In the genomic region with DNA sequence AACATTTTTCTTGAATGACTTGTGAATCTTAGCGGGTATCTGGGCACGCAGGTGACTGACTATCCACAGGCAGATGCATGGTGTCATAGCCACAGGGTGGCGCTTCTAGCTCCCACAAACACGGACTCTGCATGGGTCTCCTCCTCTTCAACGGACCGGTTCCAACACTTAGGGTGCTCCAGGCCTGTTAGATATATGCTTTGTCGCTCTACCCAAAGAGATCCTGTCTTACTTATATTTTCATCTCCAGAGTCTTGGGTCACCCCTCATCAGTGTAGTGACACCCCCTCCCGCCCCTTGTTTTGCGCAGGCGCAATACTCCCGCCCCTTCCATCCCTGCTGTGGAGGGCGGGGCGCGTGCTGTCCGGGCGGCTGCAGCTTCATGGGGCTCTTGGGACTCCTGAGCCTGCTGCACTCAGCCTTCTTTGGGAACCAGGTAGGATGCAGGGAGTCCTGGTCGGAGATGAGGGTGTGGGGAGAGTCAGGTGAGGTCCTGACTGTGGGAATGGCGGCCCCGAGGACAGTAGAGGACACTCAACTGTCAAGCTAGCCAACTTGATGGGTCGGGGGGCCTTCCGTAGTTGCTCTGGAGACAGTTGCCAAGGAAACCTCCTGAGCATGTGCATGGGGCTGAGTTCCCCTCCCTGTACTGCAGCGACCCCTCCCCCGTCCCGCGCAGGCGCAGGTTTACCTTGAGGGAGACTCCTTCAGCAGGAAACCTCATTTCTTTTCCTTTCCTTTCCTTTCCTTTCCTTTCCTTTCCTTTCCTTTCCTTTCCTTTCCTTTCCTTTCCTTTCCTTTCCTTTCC, we compare ENCODE assay signal across 8 mouse cellular contexts. TPM values are rescaled to one million over a fixed set of nuclear protein-coding genes. Genes with fewer than 3 reads are reported as not detected.
DNase-seq lines count a peak whose midpoint lies in the region; ATAC-seq and TF ChIP-seq lines count a peak whose summit lies in the region.

Apc2 (plus strand) TSS at position 360 of the 808 bp plus-strand sequence.

- peak; percentile 53 to 77 (median 76) for TF ChIP-seq CTCF in MEL (IDR thresholded peaks at IDR 0.05 in 2 of 3, conservative IDR thresholded peaks at IDR 0.05 in 1 of 3; ENCODE audit: control insufficient read depth in 1 of 3, insufficient read depth in 1 of 3, low read depth in 2 of 3, low read length in 3 of 3, poor library complexity in 1 of 3, severe bottlenecking in 1 of 3)
- peak; percentile 73 for TF ChIP-seq CTCF in lung, embryonic 14.5 days (IDR thresholded peaks at IDR 0.05; ENCODE audit: low read depth)
- peak; percentile 73 for TF ChIP-seq CTCF in olfactory bulb, adult 2 months (IDR thresholded peaks at IDR 0.05; ENCODE audit: insufficient read depth, low read depth, low read length)

- no peaks in the 10 kb centered on the region for H3K9me3 ChIP-seq in MEL (replicated peaks; ENCODE audit: insufficient read depth, low read length)
- H3K9me3 ChIP-seq in lung, embryonic 14.5 days (ENCODE audit: low read depth, low read length): no peaks in the 10 kb centered on the region

- H3K9ac ChIP-seq in MEL (ENCODE audit: control insufficient read depth, low read depth, low read length, poor library complexity, severe bottlenecking): peak within 1 kb of the TSS; percentile 98; the same call in 1 of the 2 replicates
- peak within 1 kb of the TSS; percentile 19; the same call in 1 of the 2 replicates for H3K9ac ChIP-seq in lung, embryonic 14.5 days

- peak; percentile 84 for DNase-seq in MEL (ENCODE audit: low read depth, low spot score)
- DNase-seq in cerebellum, adult 8-10 months: peak; percentile 86
- DNase-seq in forelimb bud, embryonic 11.5 days (ENCODE audit: low read depth, low spot score): peak; percentile 60
- DNase-seq in layer of hippocampus, adult 8-10 months (ENCODE audit: low spot score in 2 of 2): peak; percentile 75 to 80
- peak; percentile 74 for DNase-seq in lung, embryonic 14.5 days
- peak; percentile 37 to 47 for DNase-seq in thymus, adult 18-20 months

- H3K79me2 ChIP-seq in MEL (ENCODE audit: control insufficient read depth, insufficient read depth, low read length, poor library complexity): peaks cover 19% of the 10 kb centered on the region

- peak; percentile 59 to 63 for ATAC-seq in hematopoietic stem cell, adult 5-6 weeks (replicated peaks in 1 of 2; ENCODE audit: insufficient read depth in 1 of 2, low FRiP score in 2 of 2, low TSS enrichment in 1 of 2, low read depth in 1 of 2, poor library complexity in 2 of 2, severe bottlenecking in 2 of 2)
- peak; percentile 28 for ATAC-seq in lung, embryonic 14.5 days (ENCODE audit: insufficient read depth)

- peaks cover 6 to 9% of the 10 kb centered on the region in 2 experiments; a peak in 3 of 4 replicates for H3K36me3 ChIP-seq in MEL (ENCODE audit: control insufficient read depth in 1 of 2, insufficient read depth in 2 of 2, low read length in 2 of 2)
- peaks cover 25% of the 10 kb centered on the region for H3K36me3 ChIP-seq in lung, embryonic 14.5 days (ENCODE audit: insufficient read depth)

- no peak within 1 kb of the TSS; a peak in 1 of 4 replicates for H3K4me3 ChIP-seq in MEL (ENCODE audit: control insufficient read depth in 1 of 2, insufficient read depth in 1 of 2, low read depth in 2 of 2, low read length in 2 of 2)
- H3K4me3 ChIP-seq in lung, embryonic 14.5 days (ENCODE audit: low read depth, low read length): peak within 1 kb of the TSS; percentile 17
- peak within 1 kb of the TSS; percentile 77 for H3K4me3 ChIP-seq in olfactory bulb, adult 2 months (ENCODE audit: insufficient read depth, low read depth, low read length)

- TF ChIP-seq RAD21 in MEL (IDR thresholded peaks at IDR 0.05; ENCODE audit: low read depth, low read length): peak; percentile 48

- H3K4me2 ChIP-seq in lung, embryonic 14.5 days: peak within 1 kb of the TSS; percentile 53

- 1% methylated on average over 26 of the region's 26 CpGs for WGBS in lung, embryonic 14.5 days
- 1% methylated on average over 26 of the region's 26 CpGs for WGBS in olfactory bulb, adult 2 months

- H3K4me1 ChIP-seq in MEL (ENCODE audit: control insufficient read depth in 1 of 2, insufficient read depth in 2 of 2, low read length in 2 of 2): peaks cover 0 to 23% of the 10 kb centered on the region in 2 experiments; a peak in 2 of 4 replicates
- no peaks in the 10 kb centered on the region for H3K4me1 ChIP-seq in lung, embryonic 14.5 days (ENCODE audit: insufficient read depth)
- H3K4me1 ChIP-seq in olfactory bulb, adult 2 months (ENCODE audit: control insufficient read depth, insufficient read depth, low read length): peaks cover 56% of the 10 kb centered on the region

- TF ChIP-seq EP300 in MEL (IDR thresholded peaks at IDR 0.05; ENCODE audit: low read depth in 1 of 2, low read length in 2 of 2): no peak

- 0 out of 2 replicates have a peak within 1 kb of the TSS, but pooled peaks have one; percentile 1 for H3K27ac ChIP-seq in MEL (ENCODE audit: control insufficient read depth, low read depth, low read length)
- H3K27ac ChIP-seq in lung, embryonic 14.5 days (ENCODE audit: low read depth): no peak within 1 kb of the TSS
- H3K27ac ChIP-seq in olfactory bulb, adult 2 months (ENCODE audit: insufficient read depth, low read depth, low read length): peak within 1 kb of the TSS; percentile 80

- no peak for TF ChIP-seq POLR2A in MEL (IDR thresholded peaks at IDR 0.05; ENCODE audit: control insufficient read depth in 1 of 2, insufficient read depth in 1 of 2, low read depth in 1 of 2, low read length in 2 of 2, poor library complexity in 1 of 2)
- TF ChIP-seq POLR2A in olfactory bulb, adult 2 months (IDR thresholded peaks at IDR 0.05; ENCODE audit: insufficient read depth, low read depth, low read length): peak; percentile 33; the same call in 1 of the 2 replicates

- no peaks in the 10 kb centered on the region for H3K27me3 ChIP-seq in MEL (ENCODE audit: control insufficient read depth in 1 of 2, insufficient read depth in 2 of 2, low read length in 2 of 2)
- H3K27me3 ChIP-seq in lung, embryonic 14.5 days (ENCODE audit: insufficient read depth, low read length): peaks cover 42% of the 10 kb centered on the region

TF ChIP-seq in MEL, 35 proteins besides CTCF, POLR2A, EP300 and RAD21:
- TF ChIP-seq POLR2AphosphoS5 (IDR thresholded peaks at IDR 0.05; ENCODE audit: borderline replicate concordance, low read depth, low read length): no peak
- TF ChIP-seq USF2 (IDR thresholded peaks at IDR 0.05; ENCODE audit: borderline replicate concordance in 1 of 2, insufficient read depth in 1 of 2, low read depth in 1 of 2, low read length in 2 of 2): no peak
- TF ChIP-seq NRF1 (IDR thresholded peaks at IDR 0.05; ENCODE audit: insufficient read depth, low read depth, low read length, poor library complexity, severe bottlenecking): peak; percentile 53; the same call in 1 of the 2 replicates
- TF ChIP-seq MYC (IDR thresholded peaks at IDR 0.05; ENCODE audit: low read depth, low read length): peak; percentile 50; the same call in 1 of the 2 replicates
- TF ChIP-seq SIN3A (IDR thresholded peaks at IDR 0.05; ENCODE audit: low read length): peak; percentile 62; the same call in 1 of the 2 replicates
- TF ChIP-seq ZNF384 (IDR thresholded peaks at IDR 0.05; ENCODE audit: low read depth, low read length): no peak
- TF ChIP-seq BHLHE40 (IDR thresholded peaks at IDR 0.05; ENCODE audit: borderline replicate concordance, low read depth, low read length): no peak
- no peak for TF ChIP-seq MAX (IDR thresholded peaks at IDR 0.05; ENCODE audit: low read length)
- TF ChIP-seq NELFE (IDR thresholded peaks at IDR 0.05; ENCODE audit: low read depth, low read length): no peak
- TF ChIP-seq MAZ (IDR thresholded peaks at IDR 0.05; ENCODE audit: low read depth, low read length): 0 out of 2 replicates have a peak, but pooled peaks have one; percentile 23
- TF ChIP-seq SMC3 (IDR thresholded peaks at IDR 0.05; ENCODE audit: low read depth, low read length): peak; percentile 81
- no peak for TF ChIP-seq E2F4 (IDR thresholded peaks at IDR 0.05; ENCODE audit: borderline replicate concordance, low read depth, low read length)
- no peak for TF ChIP-seq ZMIZ1 (IDR thresholded peaks at IDR 0.05; ENCODE audit: low read depth, low read length)
- TF ChIP-seq ZC3H11A (IDR thresholded peaks at IDR 0.05; ENCODE audit: low read depth, low read length): peak; percentile 37; the same call in 1 of the 2 replicates
TF ChIP-seq in MEL: peak in this region for 6.

RNA-seq across cellular contexts. Expression of gene Apc2, which starts in this region (rescaled TPM):
- total RNA-seq in MEL (2012; rRNA removed): 0.39 and 0.58 TPM in 2 replicates
- 1 to 10 TPM in 1 of 2 experiments, not detected in 1; 1.2 TPM for polyA plus RNA-seq in MEL (2012; ENCODE audit: insufficient read depth in 1 of 2, insufficient read length in 2 of 2, low read depth in 1 of 2, low replicate concordance in 2 of 2, missing spikeins in 1 of 2)
- total RNA-seq in hematopoietic stem cell, adult 5-6 weeks (2017): 0.30 and 0.75 TPM in 2 replicates
- total RNA-seq in layer of hippocampus, adult 8-10 months (2022): 100 to 1,000 TPM in 3 of 4 experiments, 10 to 100 TPM in 1; 90.4 to 113 (median 110) TPM
- 0.62 and 0.96 TPM in 2 replicates for polyA plus RNA-seq in lung, embryonic 14.5 days (2014; fragmentation: Nextera tagmentation; extraction: Ambion mirVana)
- polyA plus RNA-seq in olfactory bulb, adult 2 months (2012; ENCODE audit: insufficient read depth, insufficient read length, low replicate concordance, missing spikeins): not detected in 2 replicates

Comparison
In these comparisons a context has a peak if more than half of its experiments do, and no peak if none do; other contexts are left out.
1. RNA of gene Apc2 (total RNA-seq): 90.4 to 113 TPM in layer of hippocampus, adult 8-10 months; 0.39 to 0.58 TPM in MEL and 0.30 to 0.75 TPM in hematopoietic stem cell, adult 5-6 weeks; every median in the first group is over 10 times any median in the second.
2. Peak in ATAC-seq in hematopoietic stem cell, adult 5-6 weeks; RNA of the gene not detected or under 1 TPM.
3. Peak in DNase-seq, ATAC-seq, H3K4me3 ChIP-seq, H3K9ac ChIP-seq and H3K4me2 ChIP-seq in lung, embryonic 14.5 days; RNA of the gene not detected or under 1 TPM.
4. Peak in every context shown above with its lines, with median percentiles within 50 percentile points of each other: DNase-seq and CTCF ChIP-seq.